8 mouse cellular contexts compared by ENCODE assay signal in genomic region chr2:77401438-77402235, GRCm38 (mm10).
DNase-seq lines count a peak whose midpoint lies in the region; ATAC-seq and TF ChIP-seq lines count a peak whose summit lies in the region.

No protein-coding gene starts in this region.

- H3K27ac ChIP-seq in kidney, embryonic 16.5 days (ENCODE audit: low read length): no peak overlapping the region
- no peak overlapping the region for H3K27ac ChIP-seq in kidney, adult 2 months (ENCODE audit: insufficient read depth, low read depth, low read length)
- H3K27ac ChIP-seq in neural tube, embryonic 13.5 days (replicated peaks): peak overlapping the region; percentile 49; the same call in 1 of the 2 replicates

- H3K4me1 ChIP-seq in kidney, embryonic 16.5 days (ENCODE audit: insufficient read depth, low read length): peaks cover 8% of the 10 kb centered on the region
- no peaks in the 10 kb centered on the region for H3K4me1 ChIP-seq in kidney, adult 2 months (ENCODE audit: control insufficient read depth, insufficient read depth, low read length)
- peaks cover 24% of the 10 kb centered on the region for H3K4me1 ChIP-seq in neural tube, embryonic 13.5 days (replicated peaks)

- no peak for TF ChIP-seq CTCF in kidney, adult 2 months (conservative IDR thresholded peaks at IDR 0.05; ENCODE audit: insufficient read depth, insufficient read length, low read depth, low read length)

- ATAC-seq in kidney, embryonic 16.5 days (ENCODE audit: low FRiP score, low TSS enrichment): peak; percentile 63; the same call in 1 of the 2 replicates
- peak; percentile 57 for ATAC-seq in neural tube, embryonic 13.5 days (ENCODE audit: low read depth)
- ATAC-seq in granulocyte monocyte progenitor cell, adult 5-6 weeks (replicated peaks; ENCODE audit: poor library complexity, severe bottlenecking): no peak
- ATAC-seq in megakaryocyte, adult 5-6 weeks (ENCODE audit: poor library complexity, severe bottlenecking): no peak

- peak overlapping the region; percentile 51 for H3K4me2 ChIP-seq in kidney, embryonic 16.5 days (replicated peaks; ENCODE audit: low read depth, low read length)
- H3K4me2 ChIP-seq in neural tube, embryonic 13.5 days: peak overlapping the region; percentile 50

- no peaks in the 10 kb centered on the region for H3K27me3 ChIP-seq in kidney, embryonic 16.5 days (ENCODE audit: insufficient read depth, low read length)
- 0 out of 2 replicates have a peak, but pooled peaks cover 2% of the 10 kb centered on the region for H3K27me3 ChIP-seq in kidney, adult 2 months (replicated peaks; ENCODE audit: control insufficient read depth, insufficient read depth, low read length)
- no peaks in the 10 kb centered on the region for H3K27me3 ChIP-seq in neural tube, embryonic 13.5 days

- H3K4me3 ChIP-seq in kidney, embryonic 16.5 days (ENCODE audit: low read length): peak overlapping the region; percentile 38
- H3K4me3 ChIP-seq in kidney, adult 2 months (ENCODE audit: insufficient read depth, low read depth, low read length): no peak overlapping the region
- H3K4me3 ChIP-seq in neural tube, embryonic 13.5 days: peak overlapping the region; percentile 18

- WGBS in kidney, embryonic 16.5 days: 11% methylated on average over 13 of the region's 13 CpGs
- 14% methylated on average over 13 of the region's 13 CpGs for WGBS in kidney, adult 2 months
- 5% methylated on average over 13 of the region's 13 CpGs for WGBS in neural tube, embryonic 13.5 days

- H3K9me3 ChIP-seq in kidney, embryonic 16.5 days (ENCODE audit: low read length): no peaks in the 10 kb centered on the region
- H3K9me3 ChIP-seq in neural tube, embryonic 13.5 days: no peaks in the 10 kb centered on the region

- no peaks in the 10 kb centered on the region for H3K36me3 ChIP-seq in kidney, embryonic 16.5 days (ENCODE audit: insufficient read depth, low read length)
- H3K36me3 ChIP-seq in kidney, adult 2 months (ENCODE audit: control insufficient read depth, insufficient read depth, low read length): no peaks in the 10 kb centered on the region
- H3K36me3 ChIP-seq in neural tube, embryonic 13.5 days: no peaks in the 10 kb centered on the region

- DNase-seq in kidney, adult 2 months: no peak
- DNase-seq in cerebellum, adult 18-20 months: peak; percentile 31 to 34
- DNase-seq in forelimb bud, embryonic 11.5 days (ENCODE audit: low read depth, low spot score): peak; percentile 18
- peak; percentile 26 to 54 for DNase-seq in left cerebral cortex, postnatal 14 days (ENCODE audit: low spot score in 2 of 2)

- intact Hi-C loops in left cerebral cortex, postnatal 14 days (cut with DNase I): no loop called here

- TF ChIP-seq POLR2A in kidney, adult 2 months (IDR thresholded peaks at IDR 0.05; ENCODE audit: low read depth, low read length): no peak

- H3K9ac ChIP-seq in kidney, embryonic 16.5 days (replicated peaks; ENCODE audit: low read length): peak overlapping the region; percentile 48
- H3K9ac ChIP-seq in neural tube, embryonic 13.5 days: peak overlapping the region; percentile 32; the same call in 1 of the 2 replicates

Comparison
In these comparisons a context has a peak if more than half of its experiments do, and no peak if none do; other contexts are left out.
1. ATAC-seq: peak in kidney, embryonic 16.5 days (single experiment) and neural tube, embryonic 13.5 days (single experiment); none in granulocyte monocyte progenitor cell, adult 5-6 weeks (single experiment) and megakaryocyte, adult 5-6 weeks (single experiment).